Mouse (Mus musculus) ES-Bruce4 (cell line): ENCODE measurements around the gene Evpl.

Source experiments
- CTCF ChIP-seq: IDR thresholded peaks from one replicate; pipeline ENCODE4 v1.8.1; 2011; ENCODE audit warnings: low read depth, low read length
- EP300 ChIP-seq: IDR thresholded peaks from 2 replicates; pipeline ENCODE4 v1.6.1; 2011; ENCODE audit warnings: low read depth, low read length; ENCODE audit not compliant: insufficient read depth

DNA sequence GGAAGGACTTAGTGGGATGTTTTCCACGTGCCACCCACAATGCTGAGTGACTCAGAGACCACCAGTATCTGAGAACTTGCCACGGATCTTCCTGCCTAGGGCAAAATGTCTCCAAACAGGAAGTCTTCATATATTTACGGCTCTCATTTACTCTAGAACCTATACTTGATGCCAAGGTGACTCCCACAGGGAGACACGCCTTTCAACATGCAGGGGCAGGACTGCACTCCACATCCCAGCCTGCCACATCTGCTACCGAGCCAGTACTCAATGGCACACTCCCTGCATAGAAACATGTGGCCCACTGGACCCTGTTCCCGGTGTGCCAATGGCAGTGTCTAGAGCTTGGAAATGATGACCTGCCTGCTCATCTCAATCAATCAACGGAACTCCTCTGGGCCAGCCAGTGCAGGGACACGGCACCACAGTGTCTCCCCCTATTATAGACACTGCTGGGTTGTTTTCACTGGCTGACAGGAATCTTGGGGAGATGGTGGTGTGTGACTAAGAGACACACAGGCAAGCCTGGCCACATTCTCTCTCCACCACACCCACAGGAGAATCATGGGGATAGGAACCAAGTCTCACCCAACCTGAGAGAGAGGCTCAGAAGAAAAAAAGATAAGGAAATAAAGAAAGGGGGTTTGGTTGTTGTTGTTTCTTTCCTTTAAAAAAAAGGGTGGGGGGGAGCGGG, 18.3 kb upstream of the Evpl start:
- no peak for TF ChIP-seq CTCF
- no peak for TF ChIP-seq EP300
